Mouse (Mus musculus) T-helper 17 cell (primary cell): ENCODE data around the gene Rab4b.

Experiments used
- in situ Hi-C, 2 experiments: fragments of 300-600 bp; cut with MboI, MseI; formaldehyde crosslinking; loops; 1 replicate in 1 of 2; 2 replicates in 1 of 2; pipeline ENCODE4 v1.15.1; 2025; ENCODE audit warnings: high pct_unique_total_duplicates in 2 of 2

Gene Rab4b

DNA sequence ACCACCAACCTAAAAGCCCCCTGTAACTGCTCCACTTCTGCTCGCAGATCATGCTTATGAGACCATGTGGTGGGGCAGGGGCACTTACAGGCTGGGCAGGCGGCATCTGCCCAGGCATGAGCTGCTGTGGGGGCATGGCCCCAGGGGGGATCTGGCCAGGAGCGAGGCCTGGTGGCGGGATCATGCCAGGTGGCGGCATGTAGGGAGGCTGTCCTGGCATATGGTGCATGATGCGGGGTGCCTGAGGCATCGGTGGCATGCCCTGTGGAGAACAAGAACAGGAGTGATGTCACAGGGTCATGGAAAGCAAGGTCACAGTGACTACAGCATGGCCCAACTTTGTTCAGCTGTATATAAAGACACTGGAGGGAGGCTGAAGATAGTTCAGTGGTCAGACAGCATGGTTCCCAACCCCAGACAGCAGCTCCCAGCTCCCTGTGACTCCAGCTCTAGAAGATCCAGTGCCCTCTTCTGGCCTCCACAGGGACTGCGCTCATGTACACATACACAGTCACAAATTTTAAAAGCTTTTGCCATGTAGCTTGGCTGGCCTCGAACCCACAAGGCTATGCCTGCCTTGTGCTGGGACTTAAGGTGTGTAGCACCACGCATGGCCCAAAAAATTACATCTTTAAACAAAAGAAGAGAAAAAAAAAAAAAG, 10.7 kb upstream of the Rab4b start:
- in situ Hi-C loops = loop anchor here (25.0 kb wide), 3 partner anchors 998 to 1802 kb away; partner anchors contain the start of genes Ccdc97 (in 1 of the 2), Dyrk1b (in 1 of the 2) and Lipe (in 1 of the 2)

DNA sequence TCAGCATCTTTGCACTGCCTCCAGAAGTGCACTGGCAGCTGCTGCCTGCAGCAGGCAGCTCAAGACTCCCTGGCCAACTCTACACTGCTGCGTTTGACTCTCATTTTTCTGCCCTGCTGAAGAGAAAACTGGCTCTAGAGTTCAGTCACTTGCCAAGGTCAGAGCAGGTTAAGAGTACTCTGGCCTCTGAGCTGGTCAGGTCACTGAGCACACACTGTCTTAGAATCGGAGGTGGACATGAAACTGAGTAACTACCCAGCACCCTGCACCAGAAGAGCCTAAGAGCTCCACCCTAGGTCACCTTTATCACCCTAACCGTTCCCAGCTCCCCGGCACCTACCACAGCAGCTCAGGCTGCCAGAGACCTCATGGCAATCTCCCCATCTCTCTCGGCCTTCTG, 7.3 kb upstream of the Rab4b start:
- in situ Hi-C loops = loop anchor here (25.0 kb wide), 3 partner anchors 1001 to 1799 kb away; partner anchors contain the start of genes Ccdc97 (in 1 of the 2), Dyrk1b (in 1 of the 2) and Lipe (in 1 of the 2)

DNA sequence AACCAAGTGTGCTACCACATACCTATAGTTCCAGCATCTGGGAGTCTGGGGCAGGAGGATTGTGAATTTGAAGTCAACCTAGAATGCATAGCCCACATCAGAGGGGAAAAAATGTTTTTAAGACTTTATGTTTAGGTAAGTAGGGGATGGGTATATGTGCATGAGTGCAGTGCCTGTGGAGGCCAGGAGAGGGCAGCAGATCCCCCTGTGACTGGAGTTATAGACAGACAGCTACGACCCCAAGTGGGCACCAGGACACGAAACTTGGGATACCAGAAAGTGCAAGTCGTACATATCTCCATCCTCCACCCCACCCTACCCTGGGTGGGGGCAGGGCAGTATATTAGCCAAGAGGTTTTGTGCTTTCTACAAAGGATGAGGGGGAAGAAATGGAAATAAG, 6.3 kb upstream of the Rab4b start:
- in situ Hi-C loops = loop anchor here (25.0 kb wide), 3 partner anchors 1002 to 1798 kb away; partner anchors contain the start of genes Ccdc97 (in 1 of the 2), Dyrk1b (in 1 of the 2) and Lipe (in 1 of the 2)

DNA sequence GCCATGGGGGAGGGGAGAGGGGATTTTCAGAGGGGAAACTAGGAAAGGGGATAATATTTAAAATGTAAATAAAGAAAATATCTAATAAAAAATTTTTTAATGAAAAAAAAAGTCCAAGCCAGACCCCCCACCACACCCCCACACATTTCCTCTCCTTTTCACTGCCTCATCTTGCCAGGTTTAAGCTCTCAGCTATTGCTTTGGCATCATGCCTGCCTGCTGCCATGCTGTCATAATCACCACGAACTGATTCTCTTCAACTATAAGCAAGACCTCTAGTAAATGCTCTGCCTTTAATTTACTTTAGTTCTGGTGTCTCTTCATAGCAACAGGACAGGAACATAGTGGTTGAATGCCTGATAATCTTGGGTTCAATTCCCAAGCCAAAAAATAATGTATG, 3.8 kb upstream of the Rab4b start:
- in situ Hi-C loops = loop anchor here (25.0 kb wide), 3 partner anchors 1005 to 1795 kb away; partner anchors contain the start of genes Ccdc97 (in 1 of the 2), Dyrk1b (in 1 of the 2) and Lipe (in 1 of the 2)

DNA sequence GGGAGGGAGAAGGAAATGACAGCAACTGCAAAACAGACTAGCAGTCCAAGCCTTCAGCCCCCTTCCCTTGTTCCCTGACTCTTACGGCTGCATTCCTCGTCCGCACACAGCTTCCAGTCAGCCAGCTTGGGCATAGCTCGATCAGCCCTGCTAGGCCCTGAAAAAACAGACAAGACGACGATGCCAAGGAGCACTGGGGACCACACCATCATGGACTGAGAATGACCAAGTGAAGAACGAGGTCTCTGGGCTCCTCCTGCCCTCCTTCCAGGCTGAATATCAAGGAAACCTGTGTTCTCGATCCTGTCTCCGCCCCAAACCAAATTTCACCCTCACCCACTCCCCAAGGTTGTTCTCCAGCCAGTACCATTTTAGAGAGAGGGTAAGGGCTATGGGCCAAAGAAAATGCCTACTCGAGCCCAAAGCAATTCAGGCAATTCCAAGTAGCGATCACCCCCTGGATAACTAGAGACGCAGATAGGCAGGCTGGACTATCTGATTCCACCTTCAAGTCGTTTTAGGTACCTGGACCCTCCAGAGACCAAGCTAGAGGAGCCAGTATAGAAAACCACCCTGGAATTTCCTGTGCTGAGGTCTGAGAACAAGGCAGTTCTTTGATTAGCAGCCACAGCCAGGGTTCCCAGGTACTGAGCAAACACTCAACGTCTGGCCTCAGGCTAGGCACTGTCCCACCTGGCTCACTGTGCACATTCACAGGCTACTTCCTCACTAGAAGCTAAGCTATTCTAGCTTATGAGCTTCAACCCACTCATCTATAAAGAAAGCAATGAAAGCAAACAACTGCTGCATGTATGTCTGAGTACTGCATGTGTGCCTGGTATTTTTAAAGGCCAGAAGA, 2.4 kb upstream of the Rab4b start, which contains the start of the genes Gm21983 and Mia:
Gm21983 (minus strand) TSS at position 250 of the 859 bp plus-strand sequence.
Mia (minus strand) TSS at position 321 of the 859 bp plus-strand sequence.
- in situ Hi-C loops = loop anchor here (25.0 kb wide), 3 partner anchors 1006 to 1794 kb away; partner anchors contain the start of genes Ccdc97 (in 1 of the 2), Dyrk1b (in 1 of the 2) and Lipe (in 1 of the 2)

DNA sequence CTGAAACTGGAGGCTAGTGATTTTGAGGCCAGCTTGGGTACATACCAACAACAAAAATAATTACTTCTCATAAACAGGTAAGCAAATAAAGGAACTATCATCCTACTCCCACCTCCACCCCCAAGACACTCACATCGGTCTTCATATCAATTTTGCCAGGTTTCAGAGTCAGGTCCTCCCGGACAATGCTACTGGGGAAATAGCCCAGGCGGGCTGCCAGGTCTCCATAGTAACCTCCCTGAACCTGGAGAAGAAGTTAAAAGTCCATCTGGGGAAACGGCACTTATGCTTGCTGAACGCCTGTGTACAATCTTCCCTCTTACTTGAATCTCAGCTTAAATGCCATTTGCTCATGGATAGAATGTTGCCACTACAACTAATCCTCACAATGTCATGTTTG, 1.3 kb upstream of the Rab4b start:
- in situ Hi-C loops = loop anchor here (25.0 kb wide), 3 partner anchors 1007 to 1793 kb away; partner anchors contain the start of genes Ccdc97 (in 1 of the 2), Dyrk1b (in 1 of the 2) and Lipe (in 1 of the 2)

DNA sequence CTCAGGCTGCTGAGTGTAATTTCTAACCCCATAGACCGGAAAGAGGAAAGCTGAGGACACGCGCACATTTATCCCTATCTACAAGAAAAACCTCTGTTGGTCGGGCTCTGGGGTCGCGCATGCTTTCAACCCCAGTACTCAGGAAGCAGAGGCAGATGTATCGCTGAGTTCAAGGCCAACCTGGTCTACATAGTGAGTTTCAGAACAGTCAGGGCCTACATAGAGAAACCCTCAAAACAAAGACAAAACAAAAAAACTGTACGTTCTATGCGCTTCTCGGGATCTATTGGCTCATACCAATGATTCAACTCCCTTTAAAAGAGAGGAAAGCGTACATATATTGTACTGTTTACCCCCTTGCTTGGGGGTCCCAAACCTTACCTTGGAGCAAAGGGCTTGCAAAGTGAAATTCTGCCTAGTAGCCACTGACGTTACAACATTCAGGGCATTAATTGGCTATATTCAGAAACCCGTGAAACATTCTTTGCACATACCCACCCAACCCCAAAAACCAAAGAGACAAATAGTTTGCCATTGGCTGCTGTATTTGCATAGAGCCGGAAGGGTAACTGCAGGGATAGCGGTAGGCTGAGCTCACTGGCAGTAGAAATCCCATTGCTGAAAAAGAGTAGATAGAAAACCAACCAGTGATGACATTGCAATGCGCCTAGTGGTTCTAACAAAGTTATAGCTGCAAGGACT, 672 bp upstream of the Rab4b start:
- in situ Hi-C loops = loop anchor here (25.0 kb wide), 3 partner anchors 1008 to 1792 kb away; partner anchors contain the start of genes Ccdc97 (in 1 of the 2), Dyrk1b (in 1 of the 2) and Lipe (in 1 of the 2)

DNA sequence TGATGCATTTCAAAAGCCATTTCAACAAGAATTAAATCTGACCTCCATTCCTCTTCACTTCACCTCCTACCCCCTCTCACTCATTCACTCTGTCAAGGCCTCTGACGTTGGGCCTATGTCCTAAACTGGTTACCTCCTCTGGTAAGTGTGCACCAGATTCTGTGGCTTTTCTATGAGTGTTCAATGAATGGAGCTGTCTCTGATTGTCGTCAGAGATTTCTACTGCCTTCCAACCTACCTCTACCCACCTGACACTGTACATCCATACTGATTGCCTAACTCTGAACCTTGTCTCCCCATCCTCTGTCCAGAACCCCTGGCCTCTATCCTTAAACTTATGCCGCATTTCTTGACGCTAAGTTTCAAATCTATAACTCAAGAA, 763 bp downstream of the Rab4b start:
- in situ Hi-C loops = loop anchor here (25.0 kb wide), 3 partner anchors 1009 to 1791 kb away; partner anchors contain the start of genes Ccdc97 (in 1 of the 2), Dyrk1b (in 1 of the 2) and Lipe (in 1 of the 2)

DNA sequence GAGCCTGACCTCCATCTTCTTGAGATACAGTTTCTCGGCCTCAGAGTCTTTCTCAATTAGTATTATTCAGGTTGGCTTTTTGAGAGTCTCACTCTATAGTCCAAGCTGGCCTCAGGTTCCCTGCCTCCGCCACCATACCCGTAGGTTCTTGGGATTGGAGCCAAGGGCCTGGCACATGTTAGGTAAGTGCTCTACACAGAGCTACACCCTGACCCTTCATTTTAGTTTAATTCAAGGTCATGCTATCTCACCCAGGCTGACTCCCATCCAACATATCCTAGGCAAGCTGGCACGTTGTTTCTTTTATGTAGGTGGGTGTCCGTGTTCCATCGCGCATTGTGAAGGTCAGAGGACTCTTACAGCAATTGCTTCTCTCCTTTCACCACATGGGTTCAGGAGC, 3.8 kb downstream of the Rab4b start:
- in situ Hi-C loops = loop anchor here (25.0 kb wide), 3 partner anchors 1012 to 1788 kb away; partner anchors contain the start of genes Ccdc97 (in 1 of the 2), Dyrk1b (in 1 of the 2) and Lipe (in 1 of the 2)

DNA sequence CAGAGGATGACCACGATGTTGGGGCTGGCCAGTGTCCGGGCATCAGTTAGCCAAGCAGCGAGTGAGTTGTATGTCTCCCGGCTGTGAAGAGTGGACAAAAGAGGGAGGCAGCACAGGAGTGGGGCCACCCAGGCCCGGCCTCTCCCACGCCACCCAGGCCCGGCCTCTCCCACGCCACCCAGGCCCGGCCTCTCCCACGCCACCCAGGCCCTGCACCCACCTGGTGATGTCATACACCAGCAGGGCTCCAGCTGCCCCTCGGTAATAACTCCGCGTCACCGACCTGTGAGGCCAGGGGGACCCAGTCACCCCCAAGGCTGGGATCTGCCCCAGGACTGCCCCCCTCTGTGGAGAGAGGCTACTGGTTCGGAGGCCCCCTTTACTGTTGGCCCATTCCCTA, 4.2 kb downstream of the Rab4b start:
- in situ Hi-C loops = no loop called here

DNA sequence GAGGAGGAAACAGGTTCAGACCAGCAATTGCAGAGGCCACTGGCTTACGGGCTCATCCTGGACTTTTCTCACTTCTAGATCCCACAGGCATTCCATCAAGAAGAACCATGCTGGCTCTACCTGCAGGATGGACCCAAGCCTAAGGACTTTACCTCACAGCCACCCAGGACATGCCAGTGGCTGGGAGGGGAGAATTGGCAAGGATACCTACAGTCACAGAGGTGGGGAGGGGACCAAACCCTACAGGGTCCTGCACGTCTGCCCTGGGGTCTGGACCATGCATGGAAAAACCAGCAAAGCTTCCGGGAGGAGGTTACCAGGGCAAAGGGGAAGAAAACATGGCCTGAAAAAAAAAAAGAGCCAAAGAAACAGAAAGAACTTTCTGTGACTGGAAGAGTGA, 7.7 kb downstream of the Rab4b start:
- in situ Hi-C loops = no loop called here

DNA sequence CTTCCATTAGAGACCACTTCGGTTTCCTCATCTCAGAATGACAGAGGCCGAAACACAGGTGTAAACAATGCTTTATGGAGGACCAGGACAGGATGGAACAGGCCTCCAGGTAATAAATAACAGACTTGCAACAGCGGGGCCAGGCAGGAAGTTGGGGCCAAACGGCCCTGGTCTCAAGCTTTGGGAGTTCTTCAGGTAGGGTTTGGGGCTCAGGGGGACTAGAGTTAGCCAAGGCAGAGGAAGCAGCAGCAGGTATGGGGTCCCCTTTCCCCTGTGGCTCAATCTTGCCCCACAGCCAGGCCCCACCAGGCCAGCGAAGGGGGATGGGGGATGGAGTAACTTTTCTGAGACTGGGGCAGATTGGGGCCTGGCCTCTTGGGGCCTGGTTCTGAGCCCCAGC, 10.3 kb downstream of the Rab4b start:
- in situ Hi-C loops = no loop called here

DNA sequence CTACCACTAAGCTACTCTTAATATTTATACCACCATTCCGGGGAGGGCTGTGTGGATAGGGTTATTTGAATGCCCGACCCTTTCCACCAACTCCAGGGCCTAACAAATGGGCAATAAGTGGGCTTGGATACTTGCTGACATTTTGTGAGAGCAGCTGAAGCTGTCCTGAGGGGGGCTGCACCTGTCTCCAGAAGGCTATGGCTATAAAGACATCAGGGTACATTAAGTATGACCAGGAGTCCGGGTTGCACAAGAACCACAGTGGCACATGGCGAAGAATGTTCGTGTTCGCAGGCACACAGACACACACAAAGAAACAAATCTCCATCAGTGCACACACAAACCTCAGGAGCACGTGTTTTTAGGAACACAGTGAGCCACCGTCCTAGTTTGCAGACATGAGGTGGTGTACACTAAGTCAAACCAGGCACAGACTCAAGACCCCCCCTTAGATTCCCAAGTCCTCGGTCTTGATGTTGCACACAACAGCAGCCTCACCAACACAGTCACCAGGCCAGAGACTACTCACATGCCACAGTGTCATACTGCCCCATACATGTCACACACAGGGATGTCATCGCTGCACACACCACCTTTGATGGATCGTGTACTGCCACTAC, 11.1 kb downstream of the Rab4b start:
- in situ Hi-C loops = no loop called here

DNA sequence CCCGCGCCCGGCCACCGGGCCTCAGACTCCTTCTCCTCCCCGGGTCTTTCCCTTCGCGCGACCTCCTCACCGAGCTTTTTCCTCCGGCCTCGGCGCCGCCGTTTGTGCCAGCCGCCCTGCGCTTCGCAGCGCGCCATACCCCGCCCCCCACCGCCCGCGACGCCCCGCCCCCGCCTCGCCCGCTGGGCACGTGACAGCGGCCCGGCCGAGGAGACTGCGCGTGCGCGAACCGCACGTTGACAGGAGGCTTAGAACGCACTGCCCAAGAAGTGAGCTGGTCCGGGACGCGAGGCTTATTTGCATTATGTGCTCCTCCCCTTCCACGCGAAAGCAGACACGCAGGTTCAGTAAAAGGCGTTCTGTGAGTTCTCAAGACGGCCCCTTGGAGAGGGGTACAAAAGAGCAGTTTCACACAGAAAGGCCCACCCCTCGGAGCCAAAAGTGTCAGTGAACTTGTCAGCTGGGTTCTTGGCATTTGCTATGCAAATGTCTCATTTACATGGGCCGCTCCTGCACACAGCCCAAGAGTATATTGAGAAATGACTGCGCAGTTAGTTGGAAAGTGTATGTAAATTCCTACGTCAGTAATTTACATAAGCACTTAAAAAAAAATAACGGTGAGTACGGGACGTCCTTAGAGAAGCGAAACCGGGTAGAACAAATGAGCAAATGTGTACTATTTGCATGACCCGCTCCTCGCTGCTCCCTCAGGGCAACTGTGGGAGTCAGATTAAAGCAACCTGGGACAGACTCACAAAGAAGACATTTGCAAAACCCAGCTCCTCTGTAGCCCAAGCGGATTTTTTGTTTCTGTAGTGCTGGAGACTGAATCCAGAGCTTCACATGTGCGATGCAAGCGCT, 11.9 kb downstream of the Rab4b start, which contains the start of gene Egln2:
Egln2 (minus strand) TSS at position 189 of the 861 bp plus-strand sequence.
- in situ Hi-C loops = no loop called here

DNA sequence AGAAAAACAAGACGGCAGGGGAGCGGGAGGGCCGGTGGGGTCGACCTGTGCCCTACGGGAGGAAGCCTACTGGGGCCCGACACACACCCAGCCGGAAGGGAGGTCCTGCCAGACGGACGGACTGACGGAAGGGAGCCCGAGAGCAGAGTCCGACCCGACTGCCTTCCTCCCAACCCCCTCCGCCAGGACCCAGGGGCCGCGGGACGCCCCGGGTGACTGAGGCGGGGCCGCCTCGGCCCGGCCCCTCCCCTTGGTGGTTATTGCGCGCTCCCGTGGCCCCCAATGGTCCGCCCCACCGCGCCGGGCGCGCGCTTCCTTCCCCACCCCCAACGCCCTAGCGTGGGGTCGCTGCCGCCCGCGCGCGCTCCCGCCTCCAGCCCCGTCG, 12.5 kb downstream of the Rab4b start:
- in situ Hi-C loops = no loop called here

DNA sequence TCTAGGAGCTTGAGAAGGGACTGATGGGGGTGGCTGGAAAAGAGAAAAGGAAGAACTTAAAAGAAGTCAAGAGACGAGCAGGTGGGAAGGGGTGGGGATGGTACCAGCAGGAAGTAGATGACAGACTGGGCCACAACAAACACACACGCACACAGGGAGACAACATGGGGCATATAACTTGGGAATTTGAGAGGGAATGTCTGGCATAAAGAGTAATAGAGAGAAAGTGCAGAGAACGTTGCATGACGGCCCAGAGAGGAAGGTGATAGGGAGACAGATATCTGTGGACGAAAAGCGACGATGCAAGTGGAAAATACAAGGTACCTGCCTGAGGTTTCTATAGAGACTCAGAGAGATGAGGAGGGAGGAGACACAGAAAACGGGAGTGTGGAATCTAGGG, 13.0 kb downstream of the Rab4b start:
- in situ Hi-C loops = no loop called here

DNA sequence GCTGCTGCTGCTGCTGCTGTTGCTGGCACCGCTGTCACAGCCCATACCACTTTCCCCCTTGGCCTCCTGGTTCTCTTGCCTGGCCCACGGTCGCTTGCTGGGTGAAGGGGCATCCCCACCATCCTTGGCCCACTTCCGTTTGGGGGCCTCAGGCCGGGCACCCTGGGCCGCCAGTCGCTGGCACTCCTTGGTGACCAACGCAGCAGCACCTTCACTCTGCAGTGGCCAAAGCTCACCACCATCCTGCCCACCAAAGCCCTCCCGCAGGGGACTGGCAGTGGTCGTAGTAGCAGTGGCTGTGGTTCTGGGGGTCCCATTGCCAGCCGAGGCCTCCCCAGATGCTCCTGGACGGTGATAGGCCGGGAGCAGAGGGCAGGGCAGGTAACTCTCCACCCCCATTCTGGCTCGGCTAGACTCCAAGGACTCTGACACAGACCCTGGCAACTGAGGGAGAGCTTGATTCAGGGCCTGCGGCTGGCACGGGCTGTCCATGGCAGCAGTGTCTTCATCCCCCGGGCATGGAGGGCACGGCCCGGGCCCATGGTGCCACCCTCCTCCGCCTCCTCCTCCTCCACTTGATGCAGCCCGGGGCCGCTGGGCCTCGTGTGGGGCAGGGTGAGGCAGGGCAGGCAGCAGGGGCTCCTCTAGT, 13.6 kb downstream of the Rab4b start:
- in situ Hi-C loops = no loop called here

DNA sequence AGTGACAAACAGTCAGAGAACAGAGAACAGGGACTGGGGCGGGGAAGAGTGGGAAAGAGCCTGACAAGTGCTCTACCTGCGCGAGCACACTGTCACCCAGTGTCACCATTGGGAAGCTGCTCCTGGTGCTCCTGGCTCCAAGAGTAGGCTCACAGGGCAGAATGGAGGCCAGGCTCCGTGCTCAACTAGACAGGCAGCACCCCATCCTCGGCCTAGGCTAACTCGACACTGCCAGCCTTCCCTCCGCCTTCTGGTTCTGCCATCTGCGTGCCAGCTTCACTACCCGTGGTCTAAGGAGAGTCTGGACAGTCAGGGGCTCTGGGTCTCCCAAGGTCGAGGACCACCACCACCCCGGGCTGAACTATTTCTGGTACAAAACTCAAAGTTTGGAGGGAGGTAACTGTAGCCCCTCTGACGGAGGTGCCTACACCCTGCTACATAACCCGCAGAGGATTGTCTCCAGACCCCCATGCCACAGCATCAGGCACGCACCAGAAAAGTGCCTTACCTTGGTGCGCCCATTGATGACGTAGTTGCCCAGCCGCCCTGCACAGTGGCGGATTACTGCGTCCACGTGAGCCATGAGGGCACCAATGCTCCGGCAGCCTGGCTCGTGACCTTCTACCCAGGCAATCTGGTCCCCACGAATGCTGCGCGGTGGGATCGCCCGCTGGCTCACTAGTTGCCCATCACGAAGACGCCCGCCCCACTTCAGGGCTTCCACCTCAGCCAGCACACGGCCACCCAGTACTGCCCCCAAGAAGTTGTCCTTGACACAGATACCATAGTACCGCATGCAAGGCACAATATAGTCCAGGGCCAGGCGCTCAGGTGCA, 14.4 kb downstream of the Rab4b start:
- in situ Hi-C loops = no loop called here
